ENCODE assay signal across 10 mouse cellular contexts in genomic region chr15:102145330-102145729, GRCm38 (mm10). TPM values are rescaled to one million over a fixed set of nuclear protein-coding genes. Genes with fewer than 3 reads are reported as not detected.
DNase-seq lines count a peak whose midpoint lies in the region; ATAC-seq and TF ChIP-seq lines count a peak whose summit lies in the region.
"Had no signal": no experiment of that assay in that cellular context is flagged by ENCODE, and none has a peak within 500 bp of the region (broad histone marks: within the 10 kb centered on the region; RNA-seq: fewer than 3 reads in every experiment).

No protein-coding gene starts in this region.

- 69% methylated on average over 10 of the region's 10 CpGs for WGBS in kidney, embryonic 15.5 days
- WGBS in cerebellum, adult 2 months, result 86% methylated on average over 10 of the region's 10 CpGs
- 92% methylated on average over 10 of the region's 10 CpGs for whole genome bisulfite sequencing in midbrain, embryonic 16.5 days

- no peaks in the 10 kb centered on the region for H3K36me3 ChIP-seq in kidney, embryonic 15.5 days
- H3K36me3 ChIP-seq in C2C12 (ENCODE audit: control insufficient read depth, insufficient read depth), result peaks cover 17% of the 10 kb centered on the region
- H3K36me3 ChIP-seq in midbrain, embryonic 16.5 days (ENCODE audit: control insufficient read depth, insufficient read depth, low read length), result no peaks in the 10 kb centered on the region
- H3K36me3 ChIP-seq: limb, embryonic 15.5 days had no signal

- peak overlapping the region; percentile 33 for H3K4me3 ChIP-seq in kidney, embryonic 15.5 days (replicated peaks)
- peak overlapping the region; percentile 50 for H3K4me3 ChIP-seq in C2C12 (ENCODE audit: insufficient read depth, poor library complexity, severe bottlenecking)
- H3K4me3 ChIP-seq in left cerebral cortex, adult 2 months, result peak overlapping the region; percentile 48
- H3K4me3 ChIP-seq in cerebellum, adult 2 months (replicated peaks; ENCODE audit: insufficient read depth, low read depth, low read length), result no peak overlapping the region
- no peak overlapping the region for H3K4me3 ChIP-seq in midbrain, embryonic 16.5 days (ENCODE audit: low read depth, low read length)

- H3K4me1 ChIP-seq in kidney, embryonic 15.5 days, result peaks cover 52% of the 10 kb centered on the region
- no peaks in the 10 kb centered on the region for H3K4me1 ChIP-seq in cerebellum, adult 2 months (ENCODE audit: control insufficient read depth, insufficient read depth, low read length)
- H3K4me1 ChIP-seq in midbrain, embryonic 16.5 days (ENCODE audit: control insufficient read depth, insufficient read depth, low read length), result peaks cover 3% of the 10 kb centered on the region; the same call in 1 of the 2 replicates

- DNase-seq in kidney, postnatal 14 days, result no peak
- peak; percentile 86 to 89 for DNase-seq in adrenal gland, postnatal 36 days
- peak; percentile 64 to 65 for DNase-seq in left cerebral cortex, adult 2 months (ENCODE audit: extremely low spot score in 1 of 2, low spot score in 2 of 2)
- no peak for DNase-seq in embryo, embryonic 10.5 days (ENCODE audit: low spot score)
- no peak for DNase-seq in cerebellum, adult 2 months
- DNase-seq: midbrain, embryonic 14.5 days had no signal

- no peaks in the 10 kb centered on the region for H3K9me3 ChIP-seq in kidney, embryonic 15.5 days (replicated peaks)
- H3K9me3 ChIP-seq in midbrain, embryonic 16.5 days (replicated peaks; ENCODE audit: control insufficient read depth, low read length, poor library complexity, severe bottlenecking), result no peaks in the 10 kb centered on the region
- H3K9me3 ChIP-seq: limb, embryonic 15.5 days had no signal

- no peak for ATAC-seq in kidney, embryonic 15.5 days (replicated peaks; ENCODE audit: low FRiP score)
- no peak for ATAC-seq in midbrain, embryonic 16.5 days

- TF ChIP-seq POLR2A in cerebellum, adult 2 months (IDR thresholded peaks at IDR 0.05; ENCODE audit: borderline replicate concordance, insufficient read depth, low read length), result no peak

- TF ChIP-seq CTCF in C2C12 (IDR thresholded peaks at IDR 0.05; ENCODE audit: control insufficient read depth, insufficient read depth, insufficient read length), result no peak
- no peak for TF ChIP-seq CTCF in left cerebral cortex, adult 2 months (IDR thresholded peaks at IDR 0.05)
- TF ChIP-seq CTCF in cerebellum, adult 2 months (IDR thresholded peaks at IDR 0.05; ENCODE audit: borderline replicate concordance, insufficient read depth, low read depth, low read length), result no peak

- no peaks in the 10 kb centered on the region for H3K79me3 ChIP-seq in C2C12 (ENCODE audit: low read depth)

- H3K27me3 ChIP-seq in kidney, embryonic 15.5 days, result peaks cover 25% of the 10 kb centered on the region
- no peaks in the 10 kb centered on the region for H3K27me3 ChIP-seq in C2C12 (ENCODE audit: control insufficient read depth, insufficient read depth, insufficient read length)
- no peaks in the 10 kb centered on the region; the same call in 1 of the 2 replicates for H3K27me3 ChIP-seq in cerebellum, adult 2 months (ENCODE audit: control insufficient read depth, insufficient read depth, low read length)
- peaks cover 29% of the 10 kb centered on the region for H3K27me3 ChIP-seq in midbrain, embryonic 16.5 days (ENCODE audit: control insufficient read depth, insufficient read depth, low read depth, low read length)

- peak overlapping the region; percentile 59 for H3K4me2 ChIP-seq in kidney, embryonic 15.5 days
- no peak overlapping the region for H3K4me2 ChIP-seq in midbrain, embryonic 16.5 days (ENCODE audit: low read length)

- peaks cover 39% of the 10 kb centered on the region for H3K79me2 ChIP-seq in C2C12 (ENCODE audit: control insufficient read depth, insufficient read depth)

- no peak overlapping the region for H3K27ac ChIP-seq in kidney, embryonic 15.5 days
- H3K27ac ChIP-seq in left cerebral cortex, adult 2 months, result peak overlapping the region; percentile 94
- no peak overlapping the region for H3K27ac ChIP-seq in cerebellum, adult 2 months (ENCODE audit: insufficient read depth, low read length)
- no peak overlapping the region for H3K27ac ChIP-seq in midbrain, embryonic 16.5 days (ENCODE audit: low read length)
- H3K27ac ChIP-seq: limb, embryonic 15.5 days had no signal

- H3ac ChIP-seq in C2C12 (ENCODE audit: control insufficient read depth, insufficient read length, low read depth), result peak overlapping the region; percentile 86

- intact Hi-C loops in left cerebral cortex, adult 2 months (cut with DNase I), result no loop called here

- H3K9ac ChIP-seq in kidney, embryonic 15.5 days, result 0 out of 2 replicates have a peak overlapping the region, but pooled peaks have one; percentile 24
- H3K9ac ChIP-seq in midbrain, embryonic 16.5 days (ENCODE audit: low read depth, low read length), result no peak overlapping the region

TF ChIP-seq in C2C12, 6 proteins besides CTCF, POLR2A, EP300 and RAD21:
- TF ChIP-seq MYOD1 (IDR thresholded peaks at IDR 0.05; ENCODE audit: control insufficient read depth, insufficient read length, low read depth) (no peak), MAX (IDR thresholded peaks at IDR 0.05) (peak; percentile 17), USF1 (IDR thresholded peaks at IDR 0.05; ENCODE audit: low read depth) (no peak), MYOG (IDR thresholded peaks at IDR 0.05; ENCODE audit: control insufficient read depth, extremely low read depth, insufficient read length) (no peak), CEBPB (IDR thresholded peaks at IDR 0.05; ENCODE audit: low read depth) (no peak), FOSL1 (IDR thresholded peaks at IDR 0.05; ENCODE audit: insufficient read depth, low read length, poor library complexity, severe bottlenecking) (peak; percentile 96)

RNA-seq across cellular contexts. Expression of gene Igfbp6, which starts 1.2 kb away (rescaled TPM):
- 31.0 and 33.6 TPM in 2 replicates for polyA plus RNA-seq in kidney, embryonic 15.5 days (2015; fragmentation: Nextera tagmentation; extraction: Ambion mirVana)
- polyA plus RNA-seq in C2C12 (2012; fragmentation: generic; extraction: Trizol), result 297 TPM
- total RNA-seq in adrenal gland, postnatal 36 days (2021), result 10 to 100 TPM; 43.4 to 51.3 TPM
- total RNA-seq in left cerebral cortex, adult 2 months (2021), result 10 to 100 TPM; 57.4 to 64.8 TPM
- 15.0 and 18.7 TPM in 2 replicates for polyA plus RNA-seq in cerebellum, adult 2 months (2012; rRNA removed)
- polyA plus RNA-seq in midbrain, embryonic 16.5 days (2015; fragmentation: Nextera tagmentation; extraction: Ambion mirVana), result 2.5 and 3.1 TPM in 2 replicates

RNA-seq across cellular contexts. Expression of gene Soat2, which starts 5.0 kb away (rescaled TPM):
- 0.33 and 1.1 TPM in 2 replicates for polyA plus RNA-seq in kidney, embryonic 15.5 days (2015; fragmentation: Nextera tagmentation; extraction: Ambion mirVana)
- 0.06 TPM for polyA plus RNA-seq in C2C12 (2012; fragmentation: generic; extraction: Trizol)
- under 1 TPM; 0.40 to 0.49 TPM for total RNA-seq in adrenal gland, postnatal 36 days (2021)
- under 1 TPM in 1 of 2 experiments, not detected in 1; 0.26 TPM for total RNA-seq in left cerebral cortex, adult 2 months (2021)
- 0.08 TPM in 1 of 2 replicates, not detected in the other for polyA plus RNA-seq in cerebellum, adult 2 months (2012; rRNA removed)
- polyA plus RNA-seq in midbrain, embryonic 16.5 days (2015; fragmentation: Nextera tagmentation; extraction: Ambion mirVana), result 0.21 TPM in 1 of 2 replicates, not detected in the other
- polyA plus RNA-seq: midbrain, embryonic 14.5 days had no signal

RNA-seq across cellular contexts. Expression of gene Spryd3, which starts 9.3 kb away (rescaled TPM):
- 18.0 and 18.4 TPM in 2 replicates for polyA plus RNA-seq in kidney, embryonic 15.5 days (2015; fragmentation: Nextera tagmentation; extraction: Ambion mirVana)
- polyA plus RNA-seq in C2C12 (2012; fragmentation: generic; extraction: Trizol), result 47.1 TPM
- 10 to 100 TPM; 34.4 to 42.4 TPM for total RNA-seq in adrenal gland, postnatal 36 days (2021)
- total RNA-seq in left cerebral cortex, adult 2 months (2021), result 100 to 1,000 TPM; 152 TPM
- 159 and 161 TPM in 2 replicates for polyA plus RNA-seq in cerebellum, adult 2 months (2012; rRNA removed)
- polyA plus RNA-seq in midbrain, embryonic 16.5 days (2015; fragmentation: Nextera tagmentation; extraction: Ambion mirVana), result 81.1 and 95.9 TPM in 2 replicates

RNA-seq across cellular contexts. Expression of gene Tns2, which starts 45.1 kb away (rescaled TPM):
- polyA plus RNA-seq in kidney, embryonic 15.5 days (2015; fragmentation: Nextera tagmentation; extraction: Ambion mirVana), result 39.7 and 48.4 TPM in 2 replicates
- polyA plus RNA-seq in C2C12 (2012; fragmentation: generic; extraction: Trizol), result 67.8 TPM
- 10 to 100 TPM; 68.4 to 87.6 TPM for total RNA-seq in adrenal gland, postnatal 36 days (2021)
- total RNA-seq in left cerebral cortex, adult 2 months (2021), result 10 to 100 TPM; 16.4 to 22.8 TPM
- polyA plus RNA-seq in cerebellum, adult 2 months (2012; rRNA removed), result 33.6 and 33.7 TPM in 2 replicates
- 7.4 and 9.4 TPM in 2 replicates for polyA plus RNA-seq in midbrain, embryonic 16.5 days (2015; fragmentation: Nextera tagmentation; extraction: Ambion mirVana)

RNA-seq across cellular contexts. Expression of gene Zfp740, which starts 57.7 kb away (rescaled TPM):
- 72.7 and 77.1 TPM in 2 replicates for polyA plus RNA-seq in kidney, embryonic 15.5 days (2015; fragmentation: Nextera tagmentation; extraction: Ambion mirVana)
- polyA plus RNA-seq in C2C12 (2012; fragmentation: generic; extraction: Trizol), result 45.8 TPM
- total RNA-seq in adrenal gland, postnatal 36 days (2021), result 10 to 100 TPM; 52.6 to 66.7 TPM
- 10 to 100 TPM; 69.6 to 72.4 TPM for total RNA-seq in left cerebral cortex, adult 2 months (2021)
- polyA plus RNA-seq in cerebellum, adult 2 months (2012; rRNA removed), result 79.3 and 81.7 TPM in 2 replicates
- 54.0 and 59.2 TPM in 2 replicates for polyA plus RNA-seq in midbrain, embryonic 16.5 days (2015; fragmentation: Nextera tagmentation; extraction: Ambion mirVana)

Comparison
In these comparisons a context has a peak if more than half of its experiments do, and no peak if none do; other contexts are left out.
1. H3K4me3 ChIP-seq: peak in kidney, embryonic 15.5 days (single experiment), C2C12 (single experiment) and left cerebral cortex, adult 2 months (single experiment); none in cerebellum, adult 2 months (single experiment) and midbrain, embryonic 16.5 days (single experiment).
2. DNase-seq: peak in adrenal gland, postnatal 36 days (2 of 2) and left cerebral cortex, adult 2 months (2 of 2); none in kidney, postnatal 14 days (single experiment), embryo, embryonic 10.5 days (single experiment) and cerebellum, adult 2 months (0 of 2).